Mouse (Mus musculus) embryonic facial prominence, embryonic 11.5 days (tissue): ENCODE measurements around the gene Trpc4ap. TPM values are rescaled to one million over a fixed set of nuclear protein-coding genes. Genes with fewer than 3 reads are reported as not detected.
"Not testable (repeated sequence)": the region's sequence is repeated elsewhere in the genome, so short reads cannot be mapped to it uniquely, and the experiment has no call there.

Experiments used
- ATAC-seq: fragments of 200-750 bp; cut with Nextera tagmentation; replicated peaks from 2 replicates; pipeline ENCODE4 v1.8.0; 2017; ENCODE audit warnings: low read depth; ENCODE audit not compliant: insufficient number of reproducible peaks, low FRiP score, low TSS enrichment
- DNase-seq: peaks from one replicate; pipeline ENCODE4 v3.0.0-alpha.2; 2015; ENCODE audit warnings: low spot score
- H3K27ac ChIP-seq: fragments of 300-500 bp; sonication (generic); replicated peaks from 2 replicates; pipeline ENCODE4 v1.5.1; 2014; ENCODE audit warnings: mild to moderate bottlenecking, low read depth, low read length, control low read depth
- H3K27me3 ChIP-seq: fragments of 300-500 bp; sonication (generic); 2 replicates; pipeline ENCODE4 v1.6.1; 2014; ENCODE audit warnings: mild to moderate bottlenecking, low read length, moderate library complexity, mixed read lengths; ENCODE audit not compliant: control insufficient read depth, insufficient read depth
- H3K36me3 ChIP-seq: fragments of 300-500 bp; sonication (generic); replicated peaks from 2 replicates; pipeline ENCODE4 v1.6.1; 2014; ENCODE audit warnings: low read depth, mild to moderate bottlenecking, low read length, moderate library complexity, mixed read lengths; ENCODE audit not compliant: control insufficient read depth, insufficient read depth
- H3K4me1 ChIP-seq: fragments of 300-500 bp; sonication (generic); 2 replicates; pipeline ENCODE4 v1.6.1; 2014; ENCODE audit warnings: low read length, mixed read lengths; ENCODE audit not compliant: control insufficient read depth, insufficient read depth
- H3K4me2 ChIP-seq: fragments of 300-500 bp; sonication (generic); 2 replicates; pipeline ENCODE4 v1.6.1; 2014; ENCODE audit warnings: low read depth, mild to moderate bottlenecking, control low read depth, low read length, moderate library complexity
- H3K4me3 ChIP-seq: fragments of 300-500 bp; sonication (generic); 2 replicates; pipeline ENCODE4 v1.5.1; 2014; ENCODE audit warnings: low read depth, low read length, control low read depth
- H3K9ac ChIP-seq: fragments of 300-500 bp; sonication (generic); replicated peaks from 2 replicates; pipeline ENCODE4 v1.6.1; 2014; ENCODE audit warnings: mild to moderate bottlenecking, control low read depth, low read length
- H3K9me3 ChIP-seq: fragments of 300-500 bp; sonication (generic); replicated peaks from 2 replicates; pipeline ENCODE4 v1.6.1; 2016; ENCODE audit warnings: mild to moderate bottlenecking, low read length, inconsistent platforms, mixed read lengths; ENCODE audit not compliant: control insufficient read depth
- WGBS: fragments of 180-500 bp; shearing (Covaris S2); extraction: QIAGEN DNeasy Blood & Tissue Kit; methylation state at CpG from one replicate; pipeline ENCODE4 v1.1.7; 2014; 5-methylcytosine and 5-hydroxymethylcytosine counted together
- polyA plus RNA-seq: library from polyadenylated mRNA; unstranded; fragments of >200 nt; fragmentation: Nextera tagmentation; extraction: Ambion mirVana; gene quantifications from 2 replicates; pipeline ENCODE4 v1.2.1, GENCODE M21; 2014

Gene Trpc4ap
- 143 and 148 TPM in 2 replicates for polyA plus RNA-seq

DNA sequence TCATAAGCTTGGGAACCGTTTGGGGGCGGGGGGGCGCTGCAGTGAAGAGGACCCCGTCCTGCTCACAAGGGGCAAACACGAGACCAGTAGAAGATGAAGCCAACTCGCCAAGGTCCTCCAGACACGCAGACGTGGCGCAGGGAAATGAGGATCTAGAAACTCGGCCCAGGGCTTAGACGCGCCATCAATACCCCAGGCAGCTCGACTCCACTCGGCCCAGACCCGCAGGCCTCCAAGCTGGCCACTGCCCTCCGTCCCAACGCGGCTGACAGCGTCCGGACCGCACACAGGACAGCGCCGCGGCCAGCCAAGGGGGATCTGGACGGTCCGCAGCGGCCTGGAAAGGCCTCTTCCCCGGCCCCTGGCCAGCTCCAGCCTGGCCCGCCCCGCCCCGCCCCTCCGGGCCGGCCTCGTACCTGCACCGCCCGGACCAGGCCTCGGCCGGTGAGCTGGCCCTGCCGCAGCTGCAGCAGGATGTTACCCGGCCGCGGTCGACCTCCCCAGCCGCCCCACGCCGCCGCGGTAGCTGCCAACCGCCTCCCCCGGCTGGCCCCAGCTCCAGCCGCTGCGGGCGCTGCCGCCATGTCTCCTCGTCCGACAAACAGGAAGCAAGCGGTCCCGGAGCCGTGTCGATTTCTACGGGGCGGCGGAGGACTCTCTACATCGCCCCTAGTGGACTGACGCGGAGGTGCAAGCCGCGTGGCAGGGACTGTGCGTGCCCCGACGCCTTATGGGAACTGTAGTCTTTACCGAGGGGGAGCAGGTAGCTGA, at the start of gene Trpc4ap:
Trpc4ap (minus strand) TSS at position 662 of the 771 bp plus-strand sequence.
- Histone ChIP-seq H3K4me2 (peak within 1 kb of the TSS; percentile 66), H3K27me3 (no peaks in the 10 kb centered on the region), H3K4me3 (peak within 1 kb of the TSS; percentile 75), H3K9me3 (no peaks in the 10 kb centered on the region), H3K27ac (peak within 1 kb of the TSS; percentile 74; the same call in 1 of the 2 replicates), H3K4me1 (no peaks in the 10 kb centered on the region), H3K36me3 (no peaks in the 10 kb centered on the region), H3K9ac (peak within 1 kb of the TSS; percentile 93)
- under 1% methylated on average over 65 of the region's 72 CpGs for WGBS
- DNase-seq (peak; percentile 96), ATAC-seq (peak; percentile 91)

GRCm38 (mm10) chr2:155737803-155738202, 45.6 kb upstream of the Trpc4ap start:
- H3K4me3 ChIP-seq = no peak overlapping the region
- H3K4me2 ChIP-seq = no peak overlapping the region
- H3K9ac ChIP-seq = no peak overlapping the region
- WGBS = 75% methylated on average over 9 of the region's 9 CpGs
- DNase-seq (no peak), ATAC-seq (no peak)
- H3K9me3 ChIP-seq = no peaks in the 10 kb centered on the region
- H3K27ac ChIP-seq = no peak overlapping the region
- no peaks in the 10 kb centered on the region for H3K36me3 ChIP-seq
- no peaks in the 10 kb centered on the region for H3K27me3 ChIP-seq
- no peaks in the 10 kb centered on the region for H3K4me1 ChIP-seq

GRCm38 (mm10) chr2:155736936-155737335, 44.8 kb upstream of the Trpc4ap start:
- 82% methylated on average over 6 of the region's 6 CpGs for WGBS
- Histone ChIP-seq H3K9ac (no peak overlapping the region), H3K27me3 (no peaks in the 10 kb centered on the region), H3K36me3 (no peaks in the 10 kb centered on the region), H3K4me3 (no peak overlapping the region), H3K9me3 (no peaks in the 10 kb centered on the region), H3K4me1 (no peaks in the 10 kb centered on the region), H3K27ac (no peak overlapping the region), H3K4me2 (no peak overlapping the region)
- ATAC-seq (no peak), DNase-seq (no peak)

DNA sequence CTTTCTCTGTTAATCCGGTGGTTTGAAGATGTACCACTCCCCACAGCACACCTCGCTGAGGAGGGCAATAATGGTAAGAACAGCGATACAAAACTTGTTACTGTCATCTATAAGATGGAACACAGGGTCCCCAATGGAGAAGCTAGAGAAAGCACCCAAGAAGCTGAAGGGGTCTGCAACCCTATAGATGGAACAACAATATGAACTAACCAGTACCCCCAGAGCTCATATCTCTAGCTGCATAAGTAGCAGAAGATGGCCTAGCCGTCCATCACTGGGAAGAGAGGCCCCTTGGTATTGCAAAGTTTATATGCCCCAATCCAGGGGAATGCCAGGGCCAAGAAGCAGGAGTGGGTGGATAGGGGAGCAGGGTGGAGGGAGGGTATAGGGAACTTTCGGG, 43.6 kb upstream of the Trpc4ap start, which contains the start of gene Gm17581:
Gm17581 (minus strand) TSS at position 101 of the 400 bp plus-strand sequence.
- WGBS = 86% methylated on average over 5 of the region's 5 CpGs
- H3K36me3 ChIP-seq, H3K4me2 ChIP-seq, DNase-seq, H3K9me3 ChIP-seq, H3K27me3 ChIP-seq, H3K9ac ChIP-seq, ATAC-seq, H3K4me3 ChIP-seq, H3K4me1 ChIP-seq, H3K27ac ChIP-seq: not testable (repeated sequence)

DNA sequence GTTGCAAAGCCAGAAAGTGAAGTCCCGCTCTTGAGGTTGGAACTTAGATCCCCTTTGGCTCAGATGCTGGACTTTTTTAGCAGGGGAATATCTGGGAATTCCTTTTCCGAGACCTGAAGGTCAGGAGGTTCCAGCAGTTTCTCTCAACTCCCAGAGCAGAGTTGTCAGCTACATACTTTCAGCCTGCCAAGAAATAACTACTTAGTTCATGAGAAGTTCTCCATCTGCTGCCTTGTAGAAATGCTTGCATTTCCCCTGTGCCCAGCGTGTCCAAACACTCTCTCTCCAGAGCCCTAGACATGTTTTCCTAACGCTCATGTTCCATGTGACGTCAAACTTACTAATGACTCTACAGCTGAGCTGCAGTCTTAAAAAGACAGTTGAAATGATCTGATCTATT, 42.9 kb upstream of the Trpc4ap start:
- Histone ChIP-seq H3K9me3 (no peaks in the 10 kb centered on the region), H3K4me3 (no peak overlapping the region), H3K36me3 (no peaks in the 10 kb centered on the region), H3K27ac (no peak overlapping the region), H3K9ac (no peak overlapping the region), H3K27me3 (no peaks in the 10 kb centered on the region), H3K4me2 (no peak overlapping the region), H3K4me1 (no peaks in the 10 kb centered on the region)
- WGBS = 79% methylated on average over 5 of the region's 5 CpGs
- DNase-seq (no peak), ATAC-seq (no peak)

DNA sequence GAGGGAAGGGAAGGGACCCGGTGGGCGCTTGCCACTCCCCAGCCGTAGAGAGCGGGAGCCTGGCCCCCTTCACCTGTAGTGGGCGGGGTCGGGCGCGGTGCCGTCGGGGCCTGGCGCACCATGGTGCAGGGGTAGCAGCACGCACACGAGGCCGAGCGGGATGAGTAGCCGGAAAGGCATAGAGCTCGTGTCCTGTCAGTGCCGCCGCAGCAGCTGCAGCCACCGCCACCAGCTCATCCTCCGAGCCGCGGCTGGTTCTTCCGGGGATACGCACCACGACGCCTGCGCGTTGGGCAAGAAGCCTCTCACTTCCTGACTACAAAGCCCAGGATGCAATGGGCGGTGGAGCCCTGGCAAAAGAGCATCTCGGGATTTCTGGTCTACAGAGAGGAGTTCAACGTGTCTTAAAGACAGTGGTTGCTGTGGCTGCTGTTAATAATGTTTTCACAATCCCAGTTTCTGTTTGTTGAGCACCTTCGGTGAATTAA, 37.0 kb upstream of the Trpc4ap start, which contains the start of gene Edem2:
Edem2 (minus strand) TSS at position 318 of the 488 bp plus-strand sequence.
- under 1% methylated on average over 32 of the region's 33 CpGs for WGBS
- Histone ChIP-seq H3K4me1 (peaks cover 2% of the 10 kb centered on the region; the same call in 1 of the 2 replicates), H3K27me3 (no peaks in the 10 kb centered on the region), H3K9ac (peak within 1 kb of the TSS; percentile 73), H3K27ac (no peak within 1 kb of the TSS), H3K4me3 (peak within 1 kb of the TSS; percentile 93), H3K9me3 (no peaks in the 10 kb centered on the region), H3K36me3 (no peaks in the 10 kb centered on the region), H3K4me2 (peak within 1 kb of the TSS; percentile 90)
- ATAC-seq = peak; percentile 93
- DNase-seq = peak; percentile 95

- Histone ChIP-seq H3K4me3 (peak overlapping the region; percentile 93), H3K4me2 (peak overlapping the region; percentile 90), H3K4me1 (peaks cover 2% of the 10 kb centered on the region; the same call in 1 of the 2 replicates), H3K27ac (no peak overlapping the region), H3K36me3 (no peaks in the 10 kb centered on the region), H3K9me3 (no peaks in the 10 kb centered on the region), H3K9ac (peak overlapping the region; percentile 73), H3K27me3 (no peaks in the 10 kb centered on the region)
- ATAC-seq = no peak
- WGBS = 8% methylated on average over 15 of the region's 15 CpGs
- DNase-seq = no peak
Observed at GRCm38 (mm10) chr2:155728742-155729141, 36.6 kb upstream of the Trpc4ap start.

DNA sequence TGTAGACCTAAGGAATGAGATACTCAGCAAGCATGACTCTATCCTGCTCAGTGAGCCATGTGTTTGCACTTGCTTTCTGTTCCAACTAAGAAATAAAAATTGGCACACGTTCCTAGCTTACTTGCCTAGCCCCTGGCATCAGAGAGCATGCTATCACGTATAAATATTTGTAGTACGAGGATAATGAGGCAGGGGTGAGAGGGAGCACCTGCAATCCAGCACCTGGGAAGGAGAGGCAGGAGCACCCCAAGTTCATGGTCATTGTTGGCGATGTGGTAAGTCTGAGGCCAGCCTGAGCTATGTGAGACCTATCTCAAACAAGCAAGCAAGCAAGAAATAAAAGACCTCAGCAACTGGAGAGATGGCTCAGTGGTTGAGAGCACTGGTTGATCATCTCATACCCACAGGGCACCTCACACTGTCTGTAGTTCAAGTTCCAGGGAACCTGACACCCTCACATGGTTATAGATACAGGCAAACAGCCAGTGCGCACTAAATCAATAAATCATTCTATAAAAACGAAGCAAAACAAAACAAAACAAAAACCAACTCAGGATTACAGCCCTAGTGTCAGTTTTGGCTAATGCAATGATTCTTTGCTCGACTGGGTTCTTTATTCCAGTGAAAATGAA, 35.7 kb upstream of the Trpc4ap start:
- Histone ChIP-seq H3K9ac (no peak overlapping the region), H3K27me3 (no peaks in the 10 kb centered on the region), H3K36me3 (no peaks in the 10 kb centered on the region), H3K4me3 (no peak overlapping the region), H3K4me1 (peaks cover 2% of the 10 kb centered on the region; the same call in 1 of the 2 replicates), H3K27ac (no peak overlapping the region), H3K4me2 (no peak overlapping the region), H3K9me3 (no peaks in the 10 kb centered on the region)
- DNase-seq = no peak
- 85% methylated on average over 7 of the region's 7 CpGs for WGBS
- ATAC-seq = no peak
